Mouse (Mus musculus): ENCODE data around the gene Tbc1d20.

The Tbc1d20 gene

DNA sequence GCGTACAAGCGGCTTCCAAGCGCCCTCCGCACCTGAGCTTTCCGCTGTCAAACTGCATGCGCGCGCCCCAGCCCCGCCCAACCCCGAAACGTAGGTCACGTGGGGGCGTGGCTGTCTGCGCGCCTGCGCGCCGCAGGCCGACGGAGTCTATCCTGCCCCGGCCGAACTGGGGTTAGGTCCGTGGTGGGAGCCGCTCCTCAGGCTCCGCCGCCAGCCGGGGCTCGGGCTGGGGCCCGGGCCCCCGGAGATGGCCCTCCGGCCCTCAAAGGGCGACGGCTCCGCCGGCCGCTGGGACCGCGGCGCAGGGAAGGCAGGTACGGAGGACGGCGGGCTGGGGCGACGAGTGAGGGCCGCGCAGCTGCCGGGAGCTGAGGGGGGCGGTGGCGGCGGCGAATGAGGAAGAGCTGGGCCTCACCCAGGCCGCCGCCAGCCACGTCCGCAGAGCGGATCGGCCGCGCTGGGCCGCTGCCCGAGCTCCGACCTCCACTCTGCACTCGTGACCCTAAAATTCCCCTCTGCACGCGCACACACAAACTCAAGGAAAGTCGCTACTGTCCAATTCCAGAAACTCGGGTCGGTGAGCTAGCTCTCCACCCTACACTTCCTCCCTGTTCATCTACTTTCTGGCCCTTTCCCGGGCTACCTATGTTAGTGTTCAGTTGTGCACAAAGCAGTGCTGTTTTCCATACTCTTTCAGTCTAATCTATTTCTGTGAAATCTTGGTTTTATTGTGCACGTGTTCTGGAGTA is at the start of gene Tbc1d20:
Gene Tbc1d20, plus strand, starts transcription at position 102 of the 749 bp plus-strand sequence.
- peak; percentile 100 for DNase-seq

DNA sequence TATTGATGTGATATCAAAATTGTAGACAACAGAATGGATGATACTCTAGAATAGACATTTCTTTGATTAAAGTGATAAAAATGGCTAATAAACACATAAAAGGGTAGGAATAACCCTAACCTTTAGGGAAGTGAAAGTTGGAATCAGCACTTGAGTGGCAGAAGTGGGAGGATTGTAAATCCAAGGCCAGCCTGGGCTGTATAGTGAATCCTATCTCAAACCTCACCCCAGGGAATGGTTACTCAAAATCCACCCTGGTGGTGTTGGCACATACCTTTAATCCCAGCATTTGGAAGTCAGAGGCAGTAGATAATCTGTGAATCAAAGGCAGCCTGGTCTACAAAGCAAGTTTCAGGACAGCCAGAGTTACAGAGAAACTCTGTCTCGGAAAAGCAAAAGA is 46.4 kb upstream of the Tbc1d20 start:
- DNase-seq: peak; percentile 74

- peak; percentile 76 for DNase-seq
Measured at GRCm38 (mm10) chr2:152250511-152250910, 43.1 kb upstream of the Tbc1d20 start.

GRCm38 (mm10) chr2:152259739-152260138 is 33.9 kb upstream of the Tbc1d20 start:
- DNase-seq: no peak

- no peak for DNase-seq
Measured at GRCm38 (mm10) chr2:152273639-152274038, 20.0 kb upstream of the Tbc1d20 start.

DNA sequence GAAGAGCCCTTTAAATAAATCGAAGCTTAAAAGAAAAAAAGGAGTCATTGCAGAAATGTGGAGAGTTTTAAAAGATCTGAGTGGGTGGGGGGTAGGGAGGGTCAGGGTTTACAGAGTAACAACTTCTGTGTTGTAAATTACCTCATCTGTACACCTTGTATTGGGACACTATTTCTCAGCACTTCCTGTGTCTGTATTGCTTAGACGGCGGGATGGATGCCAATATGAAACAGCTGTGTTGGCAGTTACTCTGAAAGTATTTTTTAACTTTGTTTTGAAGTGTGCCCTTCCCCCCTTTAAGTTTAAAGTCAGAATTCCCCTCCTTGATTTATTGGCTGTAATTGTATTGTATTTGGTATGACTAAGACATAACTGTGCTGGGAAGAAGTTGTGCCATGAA is 12.2 kb upstream of the Tbc1d20 start:
- peak; percentile 70 for DNase-seq

- peak; percentile 15 for DNase-seq
Measured at GRCm38 (mm10) chr2:152287560-152287959, 6.1 kb upstream of the Tbc1d20 start.

DNA sequence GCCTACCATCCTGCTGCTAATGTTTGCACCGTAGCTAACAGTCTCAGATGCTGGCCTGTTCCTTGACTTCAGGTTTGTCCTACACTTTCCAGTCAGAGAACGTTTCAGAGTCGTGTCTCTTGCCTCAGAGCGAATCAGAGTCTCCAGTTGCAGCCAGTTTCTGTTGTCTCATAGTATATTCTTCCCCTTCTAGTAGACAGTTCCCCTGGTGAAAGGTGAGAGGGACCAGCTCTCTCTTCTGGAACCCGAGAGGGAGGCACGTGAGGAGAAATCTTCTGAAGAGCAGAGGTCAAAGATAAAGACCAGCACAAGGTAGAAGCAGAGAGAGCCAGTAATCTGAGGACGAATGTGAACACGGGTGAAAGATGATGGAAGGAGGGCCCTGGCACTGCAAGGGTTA is 5.6 kb upstream of the Tbc1d20 start:
- DNase-seq: peak; percentile 78

- peak; percentile 55 for DNase-seq
Measured at GRCm38 (mm10) chr2:152289623-152290022, 4.0 kb upstream of the Tbc1d20 start.

- DNase-seq: no peak
Measured at GRCm38 (mm10) chr2:152292475-152292874, 1.2 kb upstream of the Tbc1d20 start.

DNA sequence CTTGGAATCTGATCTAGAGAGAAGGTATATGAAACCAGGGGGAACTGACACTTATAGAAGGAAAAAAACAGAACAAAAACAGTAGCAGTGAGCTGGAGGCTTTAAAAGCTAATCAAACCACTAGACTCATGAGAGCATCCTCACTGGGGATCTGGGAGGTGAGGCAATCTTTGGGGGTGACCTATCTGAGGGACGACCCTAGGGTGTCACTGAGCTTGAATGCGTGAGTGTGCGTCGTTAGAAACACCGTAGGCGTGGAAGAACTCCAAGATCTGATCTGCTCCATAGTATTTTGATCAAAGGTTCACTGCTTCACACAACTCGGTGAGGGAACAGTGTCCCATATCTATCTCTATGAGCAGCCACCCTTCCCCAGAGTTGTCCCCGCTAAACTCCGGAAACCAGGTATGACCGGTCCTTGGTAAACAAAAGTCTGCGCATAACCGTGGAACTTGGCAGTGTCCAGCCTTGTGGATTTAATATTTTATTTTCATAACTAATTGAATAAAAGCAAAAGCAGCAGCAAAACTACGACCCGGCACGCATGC is 375 bp upstream of the Tbc1d20 start:
- no peak for DNase-seq

DNA sequence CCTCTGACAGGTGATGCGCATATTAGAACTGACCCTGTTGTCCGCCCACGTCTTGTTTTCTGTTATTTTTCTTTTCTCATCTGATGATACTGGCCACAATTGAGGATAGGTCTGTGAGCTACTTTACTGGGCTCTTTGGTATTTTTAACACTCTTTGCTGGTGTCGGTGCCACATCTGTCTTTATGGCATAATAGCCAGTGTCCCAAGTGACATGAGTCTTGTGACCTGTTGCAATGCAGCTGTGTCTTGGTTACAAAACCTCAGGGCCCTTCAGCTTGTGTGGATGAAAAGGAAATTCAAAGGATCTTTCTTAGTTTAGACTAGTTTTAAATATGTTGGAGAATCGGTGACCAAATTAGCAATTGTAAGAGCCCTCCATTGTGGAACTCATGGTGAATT is 913 bp downstream of the Tbc1d20 start:
- no peak for DNase-seq

DNA sequence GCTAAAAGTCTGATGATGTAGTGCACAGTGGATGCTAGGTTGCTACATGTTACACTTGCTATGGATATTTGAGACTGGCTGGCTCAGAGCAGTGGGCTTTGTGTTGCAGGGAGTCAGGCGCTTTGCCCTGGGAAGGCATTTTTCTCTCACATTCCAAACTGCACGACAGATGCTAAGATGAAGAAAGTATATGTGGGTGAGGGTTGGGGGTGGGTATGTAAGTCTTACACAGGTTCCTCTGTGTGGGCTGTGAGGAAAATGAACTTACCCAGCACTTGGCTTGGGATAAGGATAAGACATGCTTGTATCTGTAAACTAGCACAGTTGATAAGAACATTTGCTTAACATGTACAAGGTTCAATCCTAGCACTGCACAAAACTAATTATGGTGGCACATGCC is 9.2 kb downstream of the Tbc1d20 start:
- DNase-seq: no peak

DNA sequence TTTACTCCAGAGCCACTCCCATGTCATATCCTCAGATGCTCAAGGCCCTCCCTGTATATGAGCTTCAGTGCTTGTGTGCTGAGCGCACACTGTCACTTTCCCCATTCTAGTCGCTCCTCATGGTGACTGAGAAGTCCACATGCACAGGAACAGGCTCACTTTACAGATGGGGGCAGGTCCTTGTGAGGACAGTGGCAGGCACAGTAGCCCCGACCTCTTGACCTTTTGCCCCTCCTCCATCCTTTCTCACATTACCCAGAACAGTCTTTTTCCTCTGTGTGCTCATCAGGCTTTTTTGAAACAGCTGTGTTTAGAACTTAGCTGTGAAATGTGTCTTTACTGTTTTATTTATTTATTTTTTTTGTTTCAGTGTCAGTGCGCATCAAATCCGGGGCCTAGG is 10.2 kb downstream of the Tbc1d20 start:
- no peak for DNase-seq

DNA sequence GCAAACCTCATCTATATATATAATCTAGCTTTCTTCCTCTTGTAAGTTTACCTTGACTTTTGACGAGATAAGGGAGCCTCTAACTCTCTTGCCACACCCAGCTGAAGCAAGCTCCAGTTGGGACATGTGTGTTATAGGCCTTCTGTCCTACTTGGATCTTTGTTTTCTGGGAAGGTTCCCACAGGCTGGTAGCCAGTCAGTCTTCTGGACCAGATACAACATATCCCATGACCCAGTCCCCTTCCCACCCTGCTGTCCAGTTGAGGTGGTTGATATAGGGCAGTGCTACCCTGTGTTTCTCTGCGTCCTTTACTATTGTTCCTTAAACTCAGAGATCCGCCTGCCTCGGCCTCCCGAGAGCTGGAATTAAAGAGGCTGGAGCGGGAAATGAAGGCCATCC is 11.9 kb downstream of the Tbc1d20 start:
- DNase-seq: no peak

DNA sequence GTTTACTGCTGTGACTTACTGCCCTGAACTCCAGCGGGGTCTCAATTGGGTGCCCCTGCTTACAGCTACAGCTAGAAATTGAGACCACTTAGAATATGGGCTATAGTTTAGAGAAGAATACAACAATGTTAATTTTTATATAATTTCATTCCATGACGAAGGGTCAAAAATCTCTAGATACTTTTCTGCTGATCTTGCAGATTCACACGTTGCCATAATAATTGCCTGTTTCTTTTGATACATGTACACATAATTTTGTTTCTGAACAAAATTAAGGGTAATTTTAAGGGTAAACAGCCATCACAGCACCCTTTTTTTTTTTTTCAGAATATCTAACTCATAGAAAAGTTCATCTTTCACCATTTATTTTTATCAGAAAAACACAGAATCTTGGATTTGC is 13.6 kb downstream of the Tbc1d20 start:
- DNase-seq: no peak

GRCm38 (mm10) chr2:152312996-152313395 is 19.4 kb downstream of the Tbc1d20 start:
- DNase-seq: no peak

- DNase-seq: no peak
Measured at GRCm38 (mm10) chr2:152313926-152314325, 20.3 kb downstream of the Tbc1d20 start.

- DNase-seq: peak; percentile 95
Measured at GRCm38 (mm10) chr2:152317054-152317453, 23.4 kb downstream of the Tbc1d20 start.

GRCm38 (mm10) chr2:152321558-152321957 is 27.9 kb downstream of the Tbc1d20 start:
- DNase-seq: no peak

DNA sequence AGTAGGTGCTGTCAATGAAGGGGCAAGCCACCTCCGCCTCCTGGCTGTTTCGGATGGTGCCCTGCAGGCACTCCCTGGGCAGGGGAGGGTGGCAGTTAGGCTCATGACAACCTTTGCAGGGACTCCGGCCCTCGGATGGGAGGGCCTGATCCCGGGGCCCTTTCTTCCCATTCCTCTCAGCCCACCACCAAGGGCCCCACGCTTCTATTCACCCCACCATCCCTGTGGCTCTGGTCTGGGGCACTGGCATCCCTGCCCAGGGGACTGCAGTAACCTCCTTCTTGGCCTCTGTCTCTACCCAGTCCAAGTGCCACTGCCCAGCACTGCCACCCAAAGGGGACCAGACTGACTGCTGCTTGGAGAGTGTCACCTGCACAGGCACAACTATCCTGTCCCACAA is 28.6 kb downstream of the Tbc1d20 start:
- peak; percentile 90 for DNase-seq

- no peak for DNase-seq
Measured at GRCm38 (mm10) chr2:152323971-152324370, 30.3 kb downstream of the Tbc1d20 start.

GRCm38 (mm10) chr2:152324842-152325241 is 31.2 kb downstream of the Tbc1d20 start:
- DNase-seq: no peak

- DNase-seq: peak; percentile 91
Measured at GRCm38 (mm10) chr2:152326157-152326556, 32.5 kb downstream of the Tbc1d20 start.

- no peak for DNase-seq
Measured at GRCm38 (mm10) chr2:152326654-152327053, 33.0 kb downstream of the Tbc1d20 start.
